ENCODE assay signal across 9 mouse cellular contexts in genomic region chr1:152407021-152407946, GRCm38 (mm10). TPM values are rescaled to one million over a fixed set of nuclear protein-coding genes. Genes with fewer than 3 reads are reported as not detected.
DNase-seq lines count a peak whose midpoint lies in the region; ATAC-seq lines count a peak whose summit lies in the region.
"Had no signal": no experiment of that assay in that cellular context is flagged by ENCODE, and none has a peak within 500 bp of the region (broad histone marks: within the 10 kb centered on the region; RNA-seq: fewer than 3 reads in every experiment).

No protein-coding gene starts in this region.

- peaks cover 5% of the 10 kb centered on the region for H3K27me3 ChIP-seq in kidney, embryonic 16.5 days (ENCODE audit: insufficient read depth, low read length)
- peaks cover 7% of the 10 kb centered on the region; the same call in 1 of the 2 replicates for H3K27me3 ChIP-seq in embryonic facial prominence, embryonic 13.5 days
- no peaks in the 10 kb centered on the region for H3K27me3 ChIP-seq in hindbrain, embryonic 15.5 days
- no peaks in the 10 kb centered on the region for H3K27me3 ChIP-seq in neural tube, embryonic 12.5 days (replicated peaks)
- H3K27me3 ChIP-seq: stomach, embryonic 15.5 days had no signal

- no peaks in the 10 kb centered on the region for H3K4me1 ChIP-seq in kidney, embryonic 16.5 days (ENCODE audit: insufficient read depth, low read length)
- H3K4me1 ChIP-seq in embryonic facial prominence, embryonic 13.5 days: peaks cover 8% of the 10 kb centered on the region; the same call in 1 of the 2 replicates
- H3K4me1 ChIP-seq in hindbrain, embryonic 15.5 days (replicated peaks): peaks cover 7% of the 10 kb centered on the region; the same call in 1 of the 2 replicates
- peaks cover 4% of the 10 kb centered on the region for H3K4me1 ChIP-seq in neural tube, embryonic 12.5 days
- H3K4me1 ChIP-seq: stomach, embryonic 15.5 days had no signal

- peaks cover 3% of the 10 kb centered on the region for H3K9me3 ChIP-seq in kidney, embryonic 16.5 days (ENCODE audit: low read length)
- peaks cover 2% of the 10 kb centered on the region for H3K9me3 ChIP-seq in embryonic facial prominence, embryonic 13.5 days
- H3K9me3 ChIP-seq in hindbrain, embryonic 15.5 days: no peaks in the 10 kb centered on the region
- peaks cover 2% of the 10 kb centered on the region; the same call in 1 of the 2 replicates for H3K9me3 ChIP-seq in neural tube, embryonic 12.5 days
- H3K9me3 ChIP-seq: stomach, embryonic 15.5 days had no signal

- no peak overlapping the region for H3K9ac ChIP-seq in kidney, embryonic 16.5 days (replicated peaks; ENCODE audit: low read length)
- H3K9ac ChIP-seq in embryonic facial prominence, embryonic 13.5 days: no peak overlapping the region
- no peak overlapping the region for H3K9ac ChIP-seq in hindbrain, embryonic 15.5 days
- no peak overlapping the region for H3K9ac ChIP-seq in neural tube, embryonic 12.5 days
- H3K9ac ChIP-seq: stomach, embryonic 15.5 days had no signal

- H3K4me2 ChIP-seq in kidney, embryonic 16.5 days (replicated peaks; ENCODE audit: low read depth, low read length): peak overlapping the region; percentile 34; the same call in 1 of the 2 replicates
- H3K4me2 ChIP-seq in embryonic facial prominence, embryonic 13.5 days: peak overlapping the region; percentile 56
- H3K4me2 ChIP-seq in hindbrain, embryonic 15.5 days: peak overlapping the region; percentile 50
- H3K4me2 ChIP-seq in neural tube, embryonic 12.5 days (replicated peaks): peak overlapping the region; percentile 36
- H3K4me2 ChIP-seq: stomach, embryonic 15.5 days had no signal

- no peak overlapping the region for H3K4me3 ChIP-seq in kidney, embryonic 16.5 days (ENCODE audit: low read length)
- peak overlapping the region; percentile 29 for H3K4me3 ChIP-seq in embryonic facial prominence, embryonic 13.5 days
- no peak overlapping the region for H3K4me3 ChIP-seq in hindbrain, embryonic 15.5 days
- no peak overlapping the region for H3K4me3 ChIP-seq in neural tube, embryonic 12.5 days
- H3K4me3 ChIP-seq: stomach, embryonic 15.5 days had no signal

- H3K27ac ChIP-seq in kidney, embryonic 16.5 days (ENCODE audit: low read length): no peak overlapping the region
- H3K27ac ChIP-seq in embryonic facial prominence, embryonic 13.5 days: no peak overlapping the region; the same call in 1 of the 2 replicates
- 0 out of 2 replicates have a peak overlapping the region, but pooled peaks have one; percentile 25 for H3K27ac ChIP-seq in hindbrain, embryonic 15.5 days (replicated peaks)
- H3K27ac ChIP-seq in neural tube, embryonic 12.5 days: no peak overlapping the region
- H3K27ac ChIP-seq: stomach, embryonic 15.5 days had no signal

- WGBS in kidney, embryonic 16.5 days: 38% methylated on average over 22 of the region's 22 CpGs
- 27% methylated on average over 22 of the region's 22 CpGs for WGBS in embryonic facial prominence, embryonic 13.5 days
- WGBS in hindbrain, embryonic 15.5 days: 39% methylated on average over 22 of the region's 22 CpGs
- 40% methylated on average over 22 of the region's 22 CpGs for WGBS in neural tube, embryonic 12.5 days

- H3K36me3 ChIP-seq in kidney, embryonic 16.5 days (ENCODE audit: insufficient read depth, low read length): 0 out of 2 replicates have a peak, but pooled peaks cover 3% of the 10 kb centered on the region
- no peaks in the 10 kb centered on the region for H3K36me3 ChIP-seq in embryonic facial prominence, embryonic 13.5 days
- no peaks in the 10 kb centered on the region for H3K36me3 ChIP-seq in hindbrain, embryonic 15.5 days
- no peaks in the 10 kb centered on the region for H3K36me3 ChIP-seq in neural tube, embryonic 12.5 days
- H3K36me3 ChIP-seq: stomach, embryonic 15.5 days had no signal

- DNase-seq in kidney, adult 11 months: no peak
- no peak for DNase-seq in layer of hippocampus, postnatal 25 days (ENCODE audit: extremely low spot score in 1 of 2, low spot score in 1 of 2)
- DNase-seq in gastrocnemius, postnatal 10 days: no peak
- DNase-seq in kidney, postnatal 25 days: no peak

- no peak for ATAC-seq in kidney, embryonic 16.5 days (ENCODE audit: low FRiP score, low TSS enrichment)
- no peak for ATAC-seq in embryonic facial prominence, embryonic 13.5 days (ENCODE audit: insufficient number of reproducible peaks, insufficient read depth, low FRiP score, low TSS enrichment, low read depth)
- ATAC-seq in hindbrain, embryonic 15.5 days (ENCODE audit: low FRiP score, low read depth): 0 out of 2 replicates have a peak, but pooled peaks have one; percentile 34
- peak; percentile 41; the same call in 1 of the 2 replicates for ATAC-seq in neural tube, embryonic 12.5 days (ENCODE audit: low FRiP score, low read depth)

RNA-seq across cellular contexts. Expression of gene Colgalt2, which starts 7.7 kb away (rescaled TPM):
- 2.0 and 2.8 TPM in 2 replicates for polyA plus RNA-seq in kidney, embryonic 16.5 days (2015; fragmentation: Nextera tagmentation; extraction: Ambion mirVana)
- polyA plus RNA-seq in embryonic facial prominence, embryonic 13.5 days (2015; fragmentation: Nextera tagmentation; extraction: Ambion mirVana): 3.8 and 4.6 TPM in 2 replicates
- 3.0 and 3.7 TPM in 2 replicates for polyA plus RNA-seq in hindbrain, embryonic 15.5 days (2015; fragmentation: Nextera tagmentation; extraction: Ambion mirVana)
- 3.0 and 3.2 TPM in 2 replicates for polyA plus RNA-seq in neural tube, embryonic 12.5 days (2016; fragmentation: Nextera tagmentation; extraction: Ambion mirVana)
- total RNA-seq in layer of hippocampus, postnatal 25 days (2021): 1 to 10 TPM; 5.6 to 6.9 TPM
- 1 to 10 TPM; 4.0 to 4.6 TPM for total RNA-seq in gastrocnemius, postnatal 10 days (2021)

RNA-seq across cellular contexts. Expression of gene Tsen15, which starts 20.8 kb away (rescaled TPM):
- 88.0 and 94.5 TPM in 2 replicates for polyA plus RNA-seq in kidney, embryonic 16.5 days (2015; fragmentation: Nextera tagmentation; extraction: Ambion mirVana)
- 79.5 and 102 TPM in 2 replicates for polyA plus RNA-seq in embryonic facial prominence, embryonic 13.5 days (2015; fragmentation: Nextera tagmentation; extraction: Ambion mirVana)
- polyA plus RNA-seq in hindbrain, embryonic 15.5 days (2015; fragmentation: Nextera tagmentation; extraction: Ambion mirVana): 39.9 and 43.8 TPM in 2 replicates
- polyA plus RNA-seq in neural tube, embryonic 12.5 days (2016; fragmentation: Nextera tagmentation; extraction: Ambion mirVana): 39.4 and 44.8 TPM in 2 replicates
- 10 to 100 TPM; 30.0 to 32.0 TPM for total RNA-seq in layer of hippocampus, postnatal 25 days (2021)
- total RNA-seq in gastrocnemius, postnatal 10 days (2021): 10 to 100 TPM; 15.1 to 20.5 TPM

Comparison
In these comparisons a context has a peak if more than half of its experiments do, and no peak if none do; other contexts are left out.
1. ATAC-seq: peak in hindbrain, embryonic 15.5 days (single experiment) and neural tube, embryonic 12.5 days (single experiment); none in kidney, embryonic 16.5 days (single experiment) and embryonic facial prominence, embryonic 13.5 days (single experiment).
2. Peak in every context shown above with its lines, with median percentiles within 50 percentile points of each other: H3K4me2 ChIP-seq.